Mouse (Mus musculus): ENCODE data around the gene Lzts2. TPM values are rescaled to one million over a fixed set of nuclear protein-coding genes. Genes with fewer than 3 reads are reported as not detected.

Lzts2 gene
- polyA plus RNA-seq, 1 experiment from 2014 or later, result 44.1 TPM

GRCm38 (mm10) chr19:45058841-45059240, 44.6 kb downstream of the Lzts2 start:
- Histone ChIP-seq H3K4me2 (peak overlapping the region; percentile 64), H3K4me1 (ENCODE audit: control insufficient read depth, insufficient read depth, low read length) (peaks cover 15% of the 10 kb centered on the region), H3K9me3 (ENCODE audit: control insufficient read depth, low read length) (no peaks in the 10 kb centered on the region), H3K27me3 (ENCODE audit: control insufficient read depth, insufficient read depth, low read length) (no peaks in the 10 kb centered on the region; the same call in 1 of the 2 replicates), H3K36me3 (ENCODE audit: control insufficient read depth, insufficient read depth, low read length) (no peaks in the 10 kb centered on the region), H3K4me3 (ENCODE audit: low read depth, low read length) (peak overlapping the region; percentile 56), H3K27ac (ENCODE audit: low read depth, low read length) (peak overlapping the region; percentile 97), H3K9ac (ENCODE audit: low read length) (peak overlapping the region; percentile 88)
- DNase-seq (ENCODE audit: low spot score, missing footprints) (no peak), ATAC-seq (ENCODE audit: low FRiP score) (no peak)
- 1% methylated on average over 14 of the region's 14 CpGs for WGBS

DNA sequence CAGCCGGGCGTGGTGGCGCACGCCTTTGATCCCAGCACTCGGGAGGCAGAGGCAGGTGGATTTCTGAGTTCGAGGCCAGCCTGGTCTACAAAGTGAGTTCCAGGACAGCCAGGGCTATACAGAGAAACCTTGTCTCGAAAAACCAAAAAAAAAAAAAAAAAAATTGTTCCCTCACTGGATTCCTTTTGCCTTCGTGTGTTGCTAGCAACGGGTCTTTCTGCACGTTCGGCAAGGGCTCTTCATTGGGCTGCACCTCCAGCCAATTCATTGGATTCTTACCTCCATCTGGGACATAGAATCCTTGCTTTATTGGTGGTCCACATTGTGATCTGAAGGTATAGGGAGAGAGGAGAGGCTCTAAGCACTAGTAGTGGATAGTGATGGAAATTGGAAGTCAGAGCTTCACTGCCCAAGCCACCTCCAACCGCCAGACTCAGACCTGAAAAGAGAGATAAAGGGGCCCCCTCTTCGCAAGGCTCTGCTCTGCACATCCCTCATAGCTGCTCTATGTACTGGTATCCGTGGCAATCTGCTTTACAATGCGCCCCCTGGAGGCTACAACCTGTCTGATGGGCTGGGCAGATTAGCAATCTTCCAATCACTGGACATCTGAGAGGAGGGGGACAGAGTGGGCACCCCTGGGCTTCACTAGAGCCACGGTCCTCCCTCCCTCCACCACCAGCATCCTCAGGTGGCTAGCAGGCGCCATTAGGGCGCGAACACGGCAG, 49.5 kb downstream of the Lzts2 start:
- H3K4me1 ChIP-seq (ENCODE audit: control insufficient read depth, insufficient read depth, low read length), result peaks cover 8% of the 10 kb centered on the region; the same call in 1 of the 2 replicates
- DNase-seq (ENCODE audit: low spot score, missing footprints), result peak; percentile 90
- WGBS, result 45% methylated on average over 20 of the region's 20 CpGs
- H3K36me3 ChIP-seq (ENCODE audit: control insufficient read depth, insufficient read depth, low read length), result no peaks in the 10 kb centered on the region
- peak; percentile 55; the same call in 1 of the 2 replicates for ATAC-seq (ENCODE audit: low FRiP score)
- H3K9me3 ChIP-seq (ENCODE audit: control insufficient read depth, low read length), result no peaks in the 10 kb centered on the region
- H3K27ac ChIP-seq (ENCODE audit: low read depth, low read length), result no peak overlapping the region
- H3K9ac ChIP-seq (ENCODE audit: low read length), result 0 out of 2 replicates have a peak overlapping the region, but pooled peaks have one; percentile 18
- H3K27me3 ChIP-seq (ENCODE audit: control insufficient read depth, insufficient read depth, low read length), result peaks cover 43% of the 10 kb centered on the region
- H3K4me3 ChIP-seq (ENCODE audit: low read depth, low read length), result no peak overlapping the region
- 0 out of 2 replicates have a peak overlapping the region, but pooled peaks have one; percentile 1 for H3K4me2 ChIP-seq

- ATAC-seq (ENCODE audit: low FRiP score), result no peak
- H3K27me3 ChIP-seq (ENCODE audit: control insufficient read depth, insufficient read depth, low read length), result peaks cover 43% of the 10 kb centered on the region
- WGBS, result 3% methylated on average over 21 of the region's 21 CpGs
Observed at GRCm38 (mm10) chr19:45065226-45065625, 51.0 kb downstream of the Lzts2 start.

DNA sequence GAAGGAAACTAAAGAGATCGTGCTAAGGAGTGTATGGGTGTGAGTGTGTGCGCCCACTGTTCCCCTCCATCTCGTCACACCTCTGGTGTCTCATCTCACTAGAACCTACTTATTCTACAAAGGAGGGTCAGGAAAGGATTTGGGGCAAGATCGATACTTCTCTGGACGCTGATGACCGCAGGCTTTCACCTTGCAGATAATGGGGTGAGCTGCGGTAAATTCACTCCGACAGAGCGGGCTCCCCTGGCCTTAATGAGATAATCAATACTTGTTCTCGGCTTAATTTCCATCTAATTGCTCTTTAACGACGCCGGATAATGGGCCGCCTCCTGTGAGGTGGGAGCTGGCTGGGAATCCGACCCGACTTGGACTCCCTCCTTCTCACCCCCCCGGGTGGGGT, 53.0 kb downstream of the Lzts2 start:
- Histone ChIP-seq H3K4me1 (ENCODE audit: control insufficient read depth, insufficient read depth, low read length) (peaks cover 5% of the 10 kb centered on the region; the same call in 1 of the 2 replicates), H3K9ac (ENCODE audit: low read length) (no peak overlapping the region), H3K36me3 (ENCODE audit: control insufficient read depth, insufficient read depth, low read length) (no peaks in the 10 kb centered on the region), H3K4me2 (no peak overlapping the region), H3K9me3 (ENCODE audit: control insufficient read depth, low read length) (no peaks in the 10 kb centered on the region), H3K27me3 (ENCODE audit: control insufficient read depth, insufficient read depth, low read length) (peaks cover 43% of the 10 kb centered on the region), H3K27ac (ENCODE audit: low read depth, low read length) (no peak overlapping the region), H3K4me3 (ENCODE audit: low read depth, low read length) (no peak overlapping the region)
- DNase-seq (ENCODE audit: low spot score, missing footprints), result peak; percentile 82
- no peak for ATAC-seq (ENCODE audit: low FRiP score)
- WGBS, result 24% methylated on average over 17 of the region's 17 CpGs

More at GRCm38 (mm10) chr19:45065226-45065625, 51.0 kb downstream of the Lzts2 start:
- H3K9me3 ChIP-seq (ENCODE audit: control insufficient read depth, low read length), result no peaks in the 10 kb centered on the region
- no peaks in the 10 kb centered on the region for H3K36me3 ChIP-seq (ENCODE audit: control insufficient read depth, insufficient read depth, low read length)
- H3K4me2 ChIP-seq, result no peak overlapping the region
- H3K9ac ChIP-seq (ENCODE audit: low read length), result 0 out of 2 replicates have a peak overlapping the region, but pooled peaks have one; percentile 20
- H3K27ac ChIP-seq (ENCODE audit: low read depth, low read length), result no peak overlapping the region
- H3K4me1 ChIP-seq (ENCODE audit: control insufficient read depth, insufficient read depth, low read length), result peaks cover 5% of the 10 kb centered on the region; the same call in 1 of the 2 replicates
- peak; percentile 87 for DNase-seq (ENCODE audit: low spot score, missing footprints)
- no peak overlapping the region for H3K4me3 ChIP-seq (ENCODE audit: low read depth, low read length)

GRCm38 (mm10) chr19:45067758-45068510, 53.7 kb downstream of the Lzts2 start:
- Histone ChIP-seq H3K27ac (ENCODE audit: low read depth, low read length) (no peak overlapping the region), H3K27me3 (ENCODE audit: control insufficient read depth, insufficient read depth, low read length) (peaks cover 43% of the 10 kb centered on the region), H3K9me3 (ENCODE audit: control insufficient read depth, low read length) (no peaks in the 10 kb centered on the region), H3K36me3 (ENCODE audit: control insufficient read depth, insufficient read depth, low read length) (no peaks in the 10 kb centered on the region), H3K4me1 (ENCODE audit: control insufficient read depth, insufficient read depth, low read length) (peaks cover 5% of the 10 kb centered on the region; the same call in 1 of the 2 replicates), H3K4me2 (no peak overlapping the region), H3K9ac (ENCODE audit: low read length) (no peak overlapping the region), H3K4me3 (ENCODE audit: low read depth, low read length) (no peak overlapping the region)
- DNase-seq (ENCODE audit: low spot score, missing footprints) (peak; percentile 76), ATAC-seq (ENCODE audit: low FRiP score) (no peak)
- 84% methylated on average over 7 of the region's 7 CpGs for WGBS

- H3K9ac ChIP-seq (ENCODE audit: low read length), result peak overlapping the region; percentile 77
- ATAC-seq (ENCODE audit: low FRiP score) (peak; percentile 39; the same call in 1 of the 2 replicates), DNase-seq (ENCODE audit: low spot score, missing footprints) (peak; percentile 94)
- H3K4me2 ChIP-seq, result peak overlapping the region; percentile 70
- no peaks in the 10 kb centered on the region for H3K36me3 ChIP-seq (ENCODE audit: control insufficient read depth, insufficient read depth, low read length)
- no peaks in the 10 kb centered on the region for H3K9me3 ChIP-seq (ENCODE audit: control insufficient read depth, low read length)
- peak overlapping the region; percentile 54 for H3K4me3 ChIP-seq (ENCODE audit: low read depth, low read length)
- H3K27ac ChIP-seq (ENCODE audit: low read depth, low read length), result 0 out of 2 replicates have a peak overlapping the region, but pooled peaks have one; percentile 15
- 7% methylated on average over 20 of the region's 20 CpGs for WGBS
- peaks cover 37% of the 10 kb centered on the region for H3K27me3 ChIP-seq (ENCODE audit: control insufficient read depth, insufficient read depth, low read length)
- H3K4me1 ChIP-seq (ENCODE audit: control insufficient read depth, insufficient read depth, low read length), result peaks cover 13% of the 10 kb centered on the region
Observed at GRCm38 (mm10) chr19:45073871-45074542, 59.8 kb downstream of the Lzts2 start.

DNA sequence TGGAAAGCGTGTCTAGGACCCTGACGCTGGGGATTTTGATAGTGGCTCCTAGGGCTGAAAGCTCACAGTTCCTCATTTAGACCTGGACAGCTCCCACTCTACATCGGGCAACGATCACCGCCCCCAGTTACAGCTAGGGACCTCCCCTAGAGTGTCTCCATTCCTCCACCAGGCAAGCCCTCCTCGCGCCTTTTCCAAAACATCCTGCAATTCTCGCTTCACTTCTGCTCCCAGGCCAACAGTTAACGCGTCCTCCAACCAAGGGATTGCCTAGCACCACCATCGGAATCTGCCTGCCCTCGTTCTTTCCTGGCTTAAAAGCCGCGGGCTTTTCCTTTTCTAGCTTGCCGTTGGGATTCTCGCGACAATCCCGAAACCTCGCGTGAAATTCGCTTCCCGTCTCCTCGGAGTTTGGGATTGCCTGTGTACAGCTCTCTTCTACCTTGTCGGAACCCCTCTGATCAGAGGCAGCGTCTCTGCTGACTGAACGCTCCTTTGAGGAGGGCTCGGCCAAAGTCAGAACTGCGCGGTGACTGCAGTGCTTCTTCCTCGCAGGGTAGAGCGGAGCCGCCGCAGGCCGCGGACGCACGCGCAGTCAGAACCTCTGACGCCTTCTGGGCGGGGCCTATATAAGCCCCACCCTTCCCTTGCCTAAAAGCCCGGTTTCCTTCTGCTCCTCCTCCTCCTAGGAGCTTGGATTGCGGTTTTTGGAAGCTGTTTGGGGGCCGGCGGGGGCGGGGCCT, 60.5 kb downstream of the Lzts2 start, which contains the start of gene Kazald1:
Gene Kazald1, plus strand, starts transcription at position 662 of the 743 bp plus-strand sequence.
- under 1% methylated on average over 45 of the region's 45 CpGs for WGBS
- peak; percentile 100 for DNase-seq (ENCODE audit: low spot score, missing footprints)
- Histone ChIP-seq H3K27ac (ENCODE audit: low read depth, low read length) (peak within 1 kb of the TSS; percentile 15; the same call in 1 of the 2 replicates), H3K4me3 (ENCODE audit: low read depth, low read length) (peak within 1 kb of the TSS; percentile 54), H3K9me3 (ENCODE audit: control insufficient read depth, low read length) (no peaks in the 10 kb centered on the region), H3K4me1 (ENCODE audit: control insufficient read depth, insufficient read depth, low read length) (peaks cover 19% of the 10 kb centered on the region), H3K9ac (ENCODE audit: low read length) (peak within 1 kb of the TSS; percentile 77), H3K36me3 (ENCODE audit: control insufficient read depth, insufficient read depth, low read length) (no peaks in the 10 kb centered on the region), H3K4me2 (peak within 1 kb of the TSS; percentile 70), H3K27me3 (ENCODE audit: control insufficient read depth, insufficient read depth, low read length) (peaks cover 45% of the 10 kb centered on the region)
- peak; percentile 91 for ATAC-seq (ENCODE audit: low FRiP score)

Measured in midbrain, embryonic 11.5 days (tissue).